Mouse (Mus musculus) ES-Bruce4 (cell line): Measurements from ENCODE around the gene Rcsd1. TPM values are rescaled to one million over a fixed set of nuclear protein-coding genes. Genes with fewer than 3 reads are reported as not detected.

Experiments used
- H3K27ac ChIP-seq: 2 replicates; pipeline ENCODE4 v1.5.1; 2012; ENCODE audit warnings: low read length, inconsistent platforms; ENCODE audit not compliant: insufficient read depth
- H3K27me3 ChIP-seq: 2 replicates; pipeline ENCODE4 v1.6.1; 2012; ENCODE audit warnings: mild to moderate bottlenecking, low read length, inconsistent platforms; ENCODE audit not compliant: control insufficient read depth, poor library complexity, insufficient read depth, severe bottlenecking
- H3K36me3 ChIP-seq: 2 replicates; pipeline ENCODE4 v1.6.1; 2012; ENCODE audit warnings: inconsistent platforms, mild to moderate bottlenecking, low read length, moderate library complexity; ENCODE audit not compliant: control insufficient read depth, poor library complexity, insufficient read depth, severe bottlenecking
- H3K4me1 ChIP-seq: one replicate; pipeline ENCODE4 v1.8.1; 2011; ENCODE audit warnings: low read length; ENCODE audit not compliant: control insufficient read depth, insufficient read depth
- H3K4me3 ChIP-seq: 2 replicates; pipeline ENCODE4 v1.5.1; 2011; ENCODE audit warnings: low read depth, mild to moderate bottlenecking, low read length
- H3K9ac ChIP-seq: 2 replicates; pipeline ENCODE4 v1.6.1; 2012; ENCODE audit warnings: low read depth, mild to moderate bottlenecking, inconsistent platforms; ENCODE audit not compliant: poor library complexity, severe bottlenecking
- H3K9me3 ChIP-seq: replicated peaks from 2 replicates; pipeline ENCODE4 v1.6.1; 2012; ENCODE audit warnings: mild to moderate bottlenecking, low read length, inconsistent platforms; ENCODE audit not compliant: control insufficient read depth, poor library complexity, insufficient read depth, severe bottlenecking
- CTCF ChIP-seq: IDR thresholded peaks from one replicate; pipeline ENCODE4 v1.8.1; 2011; ENCODE audit warnings: low read depth, low read length
- EP300 ChIP-seq: IDR thresholded peaks from 2 replicates; pipeline ENCODE4 v1.6.1; 2011; ENCODE audit warnings: low read depth, low read length; ENCODE audit not compliant: insufficient read depth
- POLR2A ChIP-seq: IDR thresholded peaks from one replicate; pipeline ENCODE4 v1.8.1; 2011; ENCODE audit warnings: low read length; ENCODE audit not compliant: insufficient read depth
- polyA plus RNA-seq: library from polyadenylated mRNA; stranded (reverse); fragments of >200 nt; gene quantifications from 2 replicates; pipeline ENCODE4 v1.2.4, GENCODE M21; 2011; ENCODE audit warnings: low read depth; ENCODE audit not compliant: missing spikeins, insufficient read depth, insufficient read length

Gene Rcsd1
- polyA plus RNA-seq, 1 experiment: 2.0 TPM

DNA sequence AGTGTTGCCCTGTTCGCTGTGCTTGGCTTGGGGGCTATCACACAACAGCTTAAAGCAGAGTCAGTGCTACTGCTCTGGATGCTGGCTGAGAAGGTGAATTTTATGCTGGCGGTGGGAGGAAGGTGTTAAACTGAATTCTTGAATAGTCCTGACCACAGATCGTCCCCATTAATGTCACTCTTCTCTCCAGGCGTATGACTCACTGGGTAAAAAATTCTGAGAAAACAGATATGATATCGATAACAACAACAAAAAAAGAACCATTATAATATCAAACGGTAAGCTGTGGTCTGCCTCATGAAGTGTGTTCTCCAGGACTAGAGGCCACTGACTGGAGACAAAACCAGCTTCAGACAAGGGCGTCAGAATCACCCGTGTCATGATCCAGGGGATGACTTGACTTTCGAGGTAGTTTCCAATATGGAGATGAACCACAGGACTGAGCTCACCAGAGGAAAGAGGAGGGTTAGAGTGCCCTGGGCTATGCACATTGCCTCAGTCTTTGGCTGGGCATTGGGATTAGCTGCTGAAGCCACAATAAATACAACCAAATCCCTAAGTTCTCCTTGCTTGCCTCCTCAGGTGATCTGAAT lies 13.1 kb upstream of the Rcsd1 start:
- Histone ChIP-seq H3K4me1 (no peaks in the 10 kb centered on the region), H3K4me3 (no peak overlapping the region), H3K27ac (no peak overlapping the region), H3K27me3 (no peaks in the 10 kb centered on the region), H3K9me3 (no peaks in the 10 kb centered on the region), H3K9ac (no peak overlapping the region), H3K36me3 (no peaks in the 10 kb centered on the region)
- TF ChIP-seq CTCF (no peak), EP300 (no peak), POLR2A (no peak)

DNA sequence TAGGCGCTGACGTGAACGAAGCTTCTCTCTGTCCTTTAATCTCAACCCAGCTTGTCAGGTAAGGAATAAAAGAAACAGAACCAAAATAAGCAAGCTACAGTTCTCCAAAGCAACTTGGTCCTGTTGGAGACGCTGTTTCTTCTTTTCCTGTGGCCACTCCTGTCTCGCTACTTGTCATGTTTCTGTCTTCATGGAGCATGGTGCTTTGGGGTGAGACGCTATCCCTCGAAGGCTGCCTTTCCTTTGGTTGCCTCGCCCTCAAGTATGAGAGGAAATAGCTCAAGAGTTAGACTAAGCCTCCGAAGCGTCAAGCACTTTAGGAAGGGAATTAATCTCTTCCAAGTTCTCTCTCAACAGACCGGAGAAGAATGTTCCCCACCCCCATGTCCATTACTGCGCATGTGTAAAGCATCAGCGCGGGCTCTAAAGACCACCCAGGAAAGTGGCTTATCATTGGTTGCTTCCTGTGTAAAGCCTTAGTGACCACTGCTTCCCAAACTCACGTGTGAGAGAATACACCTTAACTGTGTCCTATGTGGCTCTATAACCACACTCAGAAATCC lies 9.1 kb upstream of the Rcsd1 start:
- Histone ChIP-seq H3K9ac (no peak overlapping the region), H3K9me3 (no peaks in the 10 kb centered on the region), H3K4me1 (no peaks in the 10 kb centered on the region), H3K4me3 (no peak overlapping the region), H3K27ac (no peak overlapping the region), H3K27me3 (no peaks in the 10 kb centered on the region), H3K36me3 (no peaks in the 10 kb centered on the region)
- TF ChIP-seq EP300: no peak
- TF ChIP-seq POLR2A: no peak
- TF ChIP-seq CTCF: no peak

DNA sequence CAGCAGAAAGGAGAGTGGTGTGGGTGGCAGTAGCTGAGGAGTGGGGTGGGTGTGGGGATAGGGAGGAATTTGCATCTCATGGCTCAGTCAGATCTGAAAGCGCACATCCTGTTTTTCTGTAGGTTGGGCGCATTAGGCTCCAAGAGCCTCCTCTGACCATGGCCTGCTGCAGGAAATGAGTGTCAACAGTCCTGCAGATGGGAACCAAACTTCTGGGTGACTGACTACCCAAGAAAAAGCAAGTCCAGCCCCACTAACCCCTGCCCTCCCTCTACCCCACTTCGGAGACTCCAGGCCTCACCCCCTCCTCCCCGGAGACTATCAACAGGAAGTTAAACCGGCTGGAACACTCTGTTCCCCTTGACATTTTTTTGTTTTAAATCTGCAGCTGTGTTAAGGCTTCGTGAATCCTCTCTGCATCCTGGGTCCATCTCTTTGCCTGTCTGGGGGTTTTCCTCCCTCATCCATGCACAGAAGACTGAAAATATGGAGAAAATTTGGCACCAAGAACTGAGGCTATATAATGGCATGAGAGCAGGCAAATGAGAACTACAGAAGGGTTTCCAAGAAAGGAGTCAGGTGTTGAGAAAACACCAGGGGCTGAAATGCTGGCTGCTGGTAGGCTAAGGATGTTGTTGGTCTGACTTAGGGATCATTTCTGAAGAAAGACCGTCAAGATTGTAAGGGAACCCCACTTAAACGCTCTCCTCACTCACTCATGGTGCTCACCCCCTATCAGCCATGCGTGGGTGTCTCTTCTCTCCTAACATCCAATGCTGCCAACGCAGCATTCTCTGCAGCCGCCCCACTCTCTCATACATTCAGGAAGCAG lies 8.4 kb upstream of the Rcsd1 start:
- H3K27ac ChIP-seq: no peak overlapping the region
- H3K9me3 ChIP-seq: no peaks in the 10 kb centered on the region
- H3K27me3 ChIP-seq: no peaks in the 10 kb centered on the region
- no peaks in the 10 kb centered on the region for H3K4me1 ChIP-seq
- TF ChIP-seq POLR2A: no peak
- TF ChIP-seq EP300: no peak
- TF ChIP-seq CTCF: no peak
- H3K4me3 ChIP-seq: no peak overlapping the region
- H3K9ac ChIP-seq: no peak overlapping the region
- no peaks in the 10 kb centered on the region for H3K36me3 ChIP-seq

DNA sequence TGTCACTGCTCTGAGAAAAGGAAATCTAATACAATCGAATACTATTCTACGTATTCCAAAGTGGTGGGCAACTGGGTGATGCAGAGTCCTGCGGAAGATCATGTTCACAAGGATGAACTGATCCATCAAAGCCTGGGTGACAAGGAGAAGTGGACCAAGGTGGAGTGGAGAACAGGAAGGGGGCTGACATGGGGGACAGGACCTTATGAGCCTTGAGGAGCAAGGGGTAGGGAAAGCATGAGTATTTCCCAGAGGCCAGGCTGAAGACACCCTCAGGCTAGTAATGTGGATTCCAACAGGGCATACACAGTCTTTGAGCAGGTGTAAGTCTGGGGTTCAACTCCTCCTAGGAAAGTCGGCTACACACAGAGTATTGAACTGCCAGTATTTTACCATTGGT lies 6.9 kb upstream of the Rcsd1 start:
- no peak overlapping the region for H3K4me3 ChIP-seq
- no peaks in the 10 kb centered on the region for H3K4me1 ChIP-seq
- H3K9ac ChIP-seq: no peak overlapping the region
- no peaks in the 10 kb centered on the region for H3K36me3 ChIP-seq
- H3K27me3 ChIP-seq: no peaks in the 10 kb centered on the region
- H3K27ac ChIP-seq: no peak overlapping the region
- no peaks in the 10 kb centered on the region for H3K9me3 ChIP-seq
- TF ChIP-seq EP300 (no peak), CTCF (no peak), POLR2A (no peak)

DNA sequence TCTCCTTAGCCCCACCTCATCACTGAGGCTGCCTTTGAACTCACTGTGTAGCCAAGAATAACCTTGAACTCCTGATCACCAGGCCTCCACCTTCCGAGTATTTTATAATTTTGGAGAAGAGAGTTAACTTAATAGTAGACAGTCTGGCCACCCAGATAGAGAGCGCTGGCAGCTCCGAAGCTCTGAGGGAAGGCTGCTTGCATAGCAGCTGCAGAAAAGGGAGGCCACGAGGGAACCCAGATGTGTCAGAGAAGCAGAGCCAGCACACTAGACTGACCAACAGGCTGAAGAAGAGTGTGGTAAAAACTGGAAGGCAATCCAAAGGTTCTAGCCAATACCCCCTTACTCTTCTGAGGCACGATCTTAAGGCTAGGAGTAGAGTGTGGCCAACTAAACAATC lies 4.2 kb upstream of the Rcsd1 start:
- Histone ChIP-seq H3K4me3 (no peak overlapping the region), H3K9me3 (no peaks in the 10 kb centered on the region), H3K27ac (no peak overlapping the region), H3K9ac (no peak overlapping the region), H3K4me1 (no peaks in the 10 kb centered on the region), H3K36me3 (no peaks in the 10 kb centered on the region), H3K27me3 (no peaks in the 10 kb centered on the region)
- no peak for TF ChIP-seq POLR2A
- TF ChIP-seq EP300: no peak
- no peak for TF ChIP-seq CTCF

DNA sequence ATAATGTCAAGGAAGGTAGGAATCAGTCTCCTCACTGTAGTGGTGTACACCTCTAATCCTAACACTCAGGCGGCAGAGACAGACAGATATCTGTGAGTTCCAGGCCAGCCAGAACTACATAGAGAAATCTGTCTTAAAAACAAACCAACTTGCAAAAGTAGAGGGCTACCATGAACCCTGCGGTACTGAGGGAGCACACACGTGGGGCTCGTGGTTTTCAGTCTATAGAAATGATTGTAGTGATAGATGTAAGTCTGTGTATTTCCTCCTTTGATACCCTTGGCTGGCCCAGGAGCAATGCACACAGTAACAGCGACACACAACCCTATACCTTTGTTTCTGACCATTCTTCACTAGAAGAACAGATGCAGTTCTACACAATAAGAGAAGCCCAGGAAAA lies 2.4 kb upstream of the Rcsd1 start:
- no peak overlapping the region for H3K9ac ChIP-seq
- no peaks in the 10 kb centered on the region for H3K9me3 ChIP-seq
- no peaks in the 10 kb centered on the region for H3K36me3 ChIP-seq
- H3K27me3 ChIP-seq: no peaks in the 10 kb centered on the region
- no peak overlapping the region for H3K4me3 ChIP-seq
- TF ChIP-seq CTCF: no peak
- TF ChIP-seq POLR2A: no peak
- TF ChIP-seq EP300: no peak
- no peaks in the 10 kb centered on the region for H3K4me1 ChIP-seq
- H3K27ac ChIP-seq: no peak overlapping the region
